Mouse (Mus musculus): ENCODE measurements around the gene Tmem40.

- TF ChIP-seq BHLHE40 (IDR thresholded peaks at IDR 0.05; ENCODE audit: borderline replicate concordance, low read depth, low read length) (no peak), CTCF (IDR thresholded peaks at IDR 0.05 in 2 of 3, conservative IDR thresholded peaks at IDR 0.05 in 1 of 3; ENCODE audit: control insufficient read depth in 1 of 3, insufficient read depth in 1 of 3, low read depth in 2 of 3, low read length in 3 of 3, poor library complexity in 1 of 3, severe bottlenecking in 1 of 3) (no peak), ETS1 (IDR thresholded peaks at IDR 0.05; ENCODE audit: low read depth, low read length) (0 out of 2 replicates have a peak, but pooled peaks have one; percentile 28)
Measured at GRCm38 (mm10) chr6:115690105-115690504, 72.1 kb downstream of the Tmem40 start.
